Mouse (Mus musculus): ENCODE data around the gene Batf3. TPM values are rescaled to one million over a fixed set of nuclear protein-coding genes. Genes with fewer than 3 reads are reported as not detected.

Gene Batf3
- total RNA-seq, 2 experiments from 2014 or later: 0.47 to 2.7 TPM

DNA sequence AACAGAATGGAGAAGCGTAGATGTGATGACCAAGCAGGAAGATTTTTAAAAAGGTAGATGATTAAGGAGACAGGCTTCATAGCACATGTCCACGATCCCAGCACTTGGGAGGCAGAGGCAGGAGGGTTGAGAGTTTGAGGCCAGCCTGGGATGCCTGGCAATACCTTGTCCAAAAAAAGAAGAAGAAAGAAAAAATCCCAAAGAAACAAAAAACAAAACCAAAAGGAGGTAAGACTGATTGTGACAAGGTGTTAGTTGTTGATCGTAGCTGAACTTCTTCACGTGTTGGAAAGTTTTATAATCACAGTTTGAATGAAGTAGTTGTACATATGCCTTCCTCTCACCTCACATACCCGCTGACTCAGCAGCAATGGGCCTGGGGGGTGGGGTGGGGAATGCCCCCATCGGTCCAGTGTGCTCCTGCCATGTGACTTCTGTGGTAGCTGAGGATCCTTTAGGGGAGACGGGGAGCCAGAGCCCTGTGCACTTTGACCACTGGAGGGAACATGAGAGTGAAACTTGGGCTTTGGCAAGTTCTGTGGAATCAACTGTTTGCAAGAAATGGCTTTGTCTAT lies 11.3 kb upstream of the Batf3 start:
- no peak for DNase-seq (ENCODE audit: low spot score in 2 of 2)

DNA sequence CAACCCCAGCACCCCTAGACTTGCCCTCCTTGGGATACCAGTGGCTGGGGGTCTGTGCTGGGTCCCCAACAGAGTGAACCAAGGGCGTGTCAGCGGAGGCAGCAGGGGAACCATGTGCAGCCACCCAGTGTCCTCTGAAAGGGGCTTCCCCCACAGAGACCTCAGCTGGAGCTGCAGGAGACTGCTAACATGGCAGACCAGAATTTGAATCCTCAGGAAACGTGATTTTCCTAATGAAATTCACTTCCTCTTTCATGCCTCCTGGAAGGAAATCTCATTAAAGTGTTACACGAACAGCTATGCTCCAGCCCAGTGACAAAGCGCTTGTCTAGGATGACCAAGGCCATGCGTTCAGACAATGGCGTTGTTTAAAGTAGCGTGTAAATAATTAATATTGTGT lies 10.7 kb upstream of the Batf3 start:
- DNase-seq (ENCODE audit: low spot score in 2 of 2): no peak

DNA sequence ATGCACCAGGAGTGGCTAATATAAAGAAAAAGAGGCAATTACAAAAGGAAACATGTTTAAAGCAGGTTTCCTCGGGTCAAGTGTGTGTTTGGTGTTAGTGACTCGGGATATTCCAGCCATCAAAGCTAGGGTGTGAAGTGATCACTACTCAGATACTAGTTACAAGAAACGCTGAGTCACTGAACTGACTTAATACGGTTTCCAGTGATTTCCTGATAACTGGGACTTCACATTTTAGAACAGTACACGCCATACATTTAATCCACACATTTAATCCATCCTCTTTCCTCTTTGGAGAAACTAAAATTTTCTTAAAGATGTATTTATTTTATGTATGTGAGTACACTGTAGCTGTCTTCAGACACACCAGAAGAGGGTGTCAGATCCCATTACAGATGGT lies 9.7 kb upstream of the Batf3 start:
- DNase-seq (ENCODE audit: low spot score in 2 of 2): no peak

DNA sequence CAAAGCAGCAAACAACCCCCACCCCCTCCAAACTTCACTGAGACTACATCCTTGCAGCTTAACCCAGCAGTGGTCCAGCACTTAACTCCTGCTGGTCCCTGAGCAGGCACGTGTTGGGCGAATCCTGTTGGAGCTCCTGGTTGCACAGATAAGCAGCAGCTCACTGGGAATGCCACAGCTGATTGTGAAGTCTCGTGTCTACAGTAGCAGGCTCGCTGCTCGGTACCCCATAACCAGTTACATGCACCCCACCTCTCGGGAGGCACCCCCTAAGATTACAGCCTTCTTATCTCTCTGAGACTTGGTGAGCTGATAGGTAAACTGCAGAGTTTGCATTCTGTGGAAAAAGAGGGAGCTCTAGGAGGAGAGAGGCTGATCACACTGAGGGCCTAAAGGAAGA lies 8.3 kb upstream of the Batf3 start:
- DNase-seq (ENCODE audit: low spot score in 2 of 2): no peak

DNA sequence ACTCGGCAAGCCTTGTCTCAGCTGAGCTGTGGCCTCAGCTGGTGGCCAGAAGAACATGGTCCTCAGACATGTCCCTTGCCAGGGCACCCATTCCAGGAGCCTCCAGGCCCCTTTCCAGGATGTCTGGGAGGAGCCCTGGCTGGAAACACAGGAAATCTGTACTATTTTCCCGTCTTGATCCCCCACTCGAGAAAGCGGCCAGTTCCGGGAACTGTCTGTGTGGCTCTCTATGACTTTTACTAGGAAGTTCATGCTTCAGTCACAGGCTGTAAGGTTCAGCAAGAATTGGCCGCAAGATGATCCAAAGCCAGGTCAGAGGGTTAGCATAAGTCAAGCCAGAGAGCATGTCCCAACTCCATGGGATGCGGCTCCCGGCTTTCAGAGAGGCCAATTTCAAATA lies 5.6 kb upstream of the Batf3 start:
- no peak for DNase-seq (ENCODE audit: low spot score in 2 of 2)

DNA sequence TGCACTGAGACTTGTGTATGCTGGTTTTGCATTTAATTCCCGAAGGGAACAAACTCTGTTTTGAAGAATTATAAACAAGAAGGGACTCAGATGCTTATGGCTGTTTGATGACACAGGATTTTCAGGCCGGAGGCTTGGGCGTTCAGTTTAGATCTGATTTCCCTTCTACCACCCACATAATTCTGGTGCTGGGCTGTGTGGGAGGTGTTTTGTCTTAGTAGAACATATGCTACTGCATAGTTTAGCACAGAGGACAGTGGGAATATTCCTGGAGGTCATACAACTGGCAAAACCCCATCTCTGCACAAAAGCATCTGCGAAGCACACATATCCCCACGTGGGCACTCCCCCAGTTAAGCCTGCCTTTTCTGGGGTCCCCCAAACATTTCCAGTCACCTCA lies 4.1 kb upstream of the Batf3 start:
- no peak for DNase-seq (ENCODE audit: low spot score in 2 of 2)

DNA sequence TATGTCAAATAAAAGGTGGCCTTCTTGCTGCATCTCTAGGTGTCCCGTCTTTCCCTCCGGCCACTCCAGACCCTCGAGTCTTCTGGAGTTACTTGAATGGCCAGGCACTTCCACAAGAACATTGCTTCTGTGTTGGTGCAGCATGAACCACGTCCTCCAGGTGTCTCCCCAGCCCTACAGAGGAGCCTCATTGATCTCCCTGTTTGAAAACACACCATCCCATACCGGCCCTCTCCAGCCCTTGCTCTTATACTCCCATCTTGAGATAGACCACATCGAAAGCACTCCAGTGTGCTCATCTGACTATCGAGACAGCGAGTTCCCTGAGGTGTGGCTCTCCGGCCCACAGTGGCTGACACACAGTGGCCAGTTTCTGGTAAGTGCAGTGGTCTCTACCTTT lies 2.6 kb upstream of the Batf3 start:
- no peak for DNase-seq (ENCODE audit: low spot score in 2 of 2)

DNA sequence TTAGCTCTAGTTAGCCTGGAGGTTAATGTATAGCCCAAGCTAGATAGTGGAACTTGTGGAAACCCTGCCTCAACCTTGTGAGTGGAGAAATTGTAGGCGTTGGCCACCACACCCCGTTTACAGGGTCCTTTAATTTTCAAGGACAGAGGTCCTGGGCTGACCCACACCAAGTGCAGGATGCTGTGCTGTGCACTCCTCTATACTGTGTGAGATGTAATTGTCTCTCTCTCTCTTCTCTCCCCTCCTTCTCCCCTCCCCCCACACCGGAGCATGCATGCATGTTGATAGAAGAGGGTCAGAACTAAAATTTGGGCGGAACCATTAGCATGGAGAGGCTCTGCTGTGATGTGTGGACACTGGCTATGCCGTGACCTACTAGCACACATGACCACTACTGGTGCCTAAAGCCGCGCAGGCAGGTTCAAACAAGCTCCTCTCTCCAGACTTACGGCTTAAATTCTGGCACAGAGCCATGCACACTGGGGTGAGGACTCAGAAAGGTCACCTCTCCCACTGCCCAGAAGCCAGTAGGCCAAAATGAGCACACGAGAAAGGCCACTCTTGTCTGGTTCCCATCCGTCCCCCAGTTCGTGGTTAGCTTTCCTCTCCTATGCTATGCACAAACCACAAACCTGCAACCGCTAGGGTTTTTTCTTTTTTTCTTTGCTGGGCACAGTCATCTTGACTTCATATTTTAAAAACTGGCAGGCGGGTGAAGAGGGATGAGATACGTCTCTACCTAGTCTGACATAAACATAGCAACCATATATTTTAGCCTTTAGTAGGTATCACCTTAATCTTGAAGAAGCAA lies 571 bp upstream of the Batf3 start:
- no peak for DNase-seq (ENCODE audit: low spot score in 2 of 2)

DNA sequence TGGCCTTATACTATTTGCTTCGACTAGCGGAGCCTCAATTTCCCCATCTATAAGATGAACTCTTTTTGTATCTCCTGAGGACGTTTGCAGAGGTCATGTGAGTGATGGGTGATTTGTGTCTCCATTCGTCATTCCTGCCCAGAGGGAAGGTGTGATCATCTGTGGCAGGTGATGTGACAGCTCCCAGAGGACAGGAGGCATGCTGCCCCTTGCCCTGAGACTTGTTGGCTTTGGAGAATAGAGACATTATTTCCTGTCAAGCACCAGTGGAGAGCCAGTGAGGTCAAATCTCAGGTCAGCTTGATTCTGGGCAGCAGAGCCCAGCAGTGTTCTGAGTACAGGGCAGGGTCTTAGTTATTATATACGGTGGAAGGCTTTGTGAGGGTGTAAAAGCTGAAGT lies 1.5 kb downstream of the Batf3 start:
- DNase-seq (ENCODE audit: low spot score in 2 of 2): no peak

DNA sequence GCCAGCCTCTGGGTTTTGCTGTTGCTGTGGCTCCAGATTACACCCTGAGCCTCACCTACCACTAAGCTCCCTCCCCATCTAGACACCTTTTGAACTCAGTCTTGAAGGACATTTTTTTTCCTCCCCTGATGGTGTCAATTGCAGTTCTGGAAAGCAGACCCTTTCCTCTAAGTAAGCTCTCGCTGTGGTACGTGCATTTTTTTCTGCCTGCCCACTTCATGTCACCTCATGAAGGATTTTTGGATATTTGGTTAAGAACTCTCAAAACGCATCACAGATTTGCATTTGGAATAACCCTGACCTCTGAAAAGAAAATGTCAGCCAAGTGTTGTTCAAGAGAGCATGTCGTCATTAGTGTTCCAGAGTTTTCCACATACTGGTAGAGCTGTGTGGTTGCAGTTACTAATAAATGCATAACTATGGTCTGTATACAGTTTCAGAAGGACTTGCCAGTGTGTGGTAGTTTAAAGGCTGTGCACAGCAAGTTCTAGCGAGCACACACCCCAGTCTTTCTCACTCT lies 2.2 kb downstream of the Batf3 start:
- DNase-seq (ENCODE audit: low spot score in 2 of 2): no peak

DNA sequence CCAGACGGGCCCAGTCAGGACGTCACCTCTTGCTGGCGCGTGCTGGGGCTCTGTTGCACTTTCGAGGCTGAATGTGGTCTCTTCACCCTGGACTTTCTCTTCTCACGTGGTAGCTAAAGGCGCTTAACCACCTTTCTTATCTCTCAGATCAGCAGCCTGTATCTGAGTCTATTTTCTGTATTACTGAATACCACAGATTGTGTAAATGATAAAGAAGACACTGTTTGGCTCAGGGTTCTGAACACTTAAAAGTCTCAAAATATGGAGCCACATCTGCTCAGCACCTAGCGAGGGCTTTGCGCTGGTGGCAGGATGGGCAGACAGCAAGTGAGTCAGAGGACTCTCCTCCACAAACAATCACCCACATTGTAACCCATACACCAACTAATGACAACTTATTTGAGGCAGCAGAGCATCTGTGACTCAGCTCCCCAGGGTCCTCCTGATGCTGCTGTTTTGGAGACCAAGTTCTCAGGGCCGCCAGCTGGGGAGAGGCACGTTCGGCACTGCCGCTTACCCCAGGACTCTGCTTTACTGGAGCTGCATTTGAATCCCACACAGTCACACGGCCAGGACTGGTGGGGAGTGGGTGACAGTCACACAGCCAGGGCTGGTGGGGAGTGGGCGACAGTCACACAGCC lies 5.2 kb downstream of the Batf3 start:
- no peak for DNase-seq (ENCODE audit: low spot score in 2 of 2)

DNA sequence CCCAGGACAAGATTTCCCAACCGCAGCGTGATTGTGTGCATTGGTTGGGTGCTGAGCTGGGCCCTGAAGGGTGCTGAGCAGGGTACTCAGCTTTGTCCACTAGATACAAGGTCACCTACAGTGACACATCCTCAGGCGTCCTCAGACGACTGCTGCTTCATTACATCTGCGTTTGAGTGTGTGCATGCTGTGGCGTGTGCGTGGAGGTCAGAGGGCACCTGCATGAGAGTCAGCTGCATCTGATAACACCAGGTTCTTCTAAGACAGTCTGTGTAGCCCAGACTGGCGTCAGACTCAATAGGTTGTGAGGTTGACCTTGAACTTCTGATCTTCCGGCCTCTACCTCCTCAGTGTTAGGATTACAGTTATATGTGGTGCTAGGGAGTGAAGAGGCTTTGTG lies 7.6 kb downstream of the Batf3 start:
- DNase-seq (ENCODE audit: low spot score in 2 of 2): no peak

DNA sequence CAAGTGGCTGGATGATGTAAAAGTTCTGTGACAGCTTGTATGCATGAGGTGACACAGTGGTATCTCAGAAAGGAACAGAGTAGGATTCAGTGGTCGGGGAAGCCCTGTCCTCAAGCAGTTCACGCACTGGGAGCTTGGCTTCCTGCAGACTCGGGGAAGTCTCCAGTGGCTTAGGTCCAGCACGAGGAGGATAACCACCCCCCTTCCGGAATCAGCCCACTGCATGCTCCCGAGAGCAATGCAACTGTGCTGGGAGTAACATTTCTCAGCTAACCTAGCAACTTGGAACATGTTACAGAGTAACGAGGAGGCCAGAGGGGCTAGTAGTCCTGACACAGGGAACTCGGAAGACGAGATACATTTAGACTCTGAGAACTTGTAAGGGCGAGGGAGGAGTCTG lies 9.7 kb downstream of the Batf3 start:
- no peak for DNase-seq (ENCODE audit: low spot score in 2 of 2)

DNA sequence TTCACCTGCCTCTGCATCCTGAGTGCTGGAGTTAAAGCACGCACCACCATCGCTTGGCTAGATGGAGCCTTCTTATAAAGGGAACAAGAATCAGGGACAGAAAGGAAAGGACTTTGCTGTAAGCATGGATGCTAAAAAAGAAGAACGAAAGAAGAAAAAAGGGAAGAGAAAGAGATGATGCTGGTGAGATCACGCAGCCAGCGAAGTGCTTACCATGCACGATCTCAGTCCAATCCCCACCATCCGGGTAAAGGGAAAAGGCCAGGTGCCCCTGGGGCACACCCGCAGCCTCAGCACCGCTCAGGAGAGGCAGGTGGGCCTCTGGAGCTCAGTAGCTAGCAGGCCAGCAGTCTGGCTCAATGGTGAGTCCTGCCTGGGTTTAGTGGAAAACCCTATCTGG lies 12.3 kb downstream of the Batf3 start:
- DNase-seq (ENCODE audit: low spot score in 2 of 2): no peak

DNA sequence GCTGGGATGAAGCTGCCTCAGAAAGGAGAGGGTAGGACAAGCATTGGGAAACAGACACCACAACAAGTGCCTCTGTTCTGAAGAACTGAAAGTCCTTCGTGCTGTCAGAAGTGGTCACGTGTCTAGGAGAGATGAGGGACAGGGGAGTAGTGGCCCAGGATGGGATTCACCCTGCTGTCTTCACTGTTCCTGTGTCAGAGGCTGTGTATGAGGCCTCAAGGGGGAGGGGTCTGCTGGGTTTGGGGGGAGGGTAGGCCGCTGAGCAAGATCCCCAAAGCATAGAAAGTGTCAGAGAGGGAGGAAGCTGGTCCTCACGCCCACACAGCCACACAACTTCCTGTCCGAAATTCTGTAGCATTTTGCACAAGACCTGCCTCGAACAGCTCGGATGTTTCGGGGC lies 13.5 kb downstream of the Batf3 start:
- DNase-seq (ENCODE audit: low spot score in 2 of 2): no peak

DNA sequence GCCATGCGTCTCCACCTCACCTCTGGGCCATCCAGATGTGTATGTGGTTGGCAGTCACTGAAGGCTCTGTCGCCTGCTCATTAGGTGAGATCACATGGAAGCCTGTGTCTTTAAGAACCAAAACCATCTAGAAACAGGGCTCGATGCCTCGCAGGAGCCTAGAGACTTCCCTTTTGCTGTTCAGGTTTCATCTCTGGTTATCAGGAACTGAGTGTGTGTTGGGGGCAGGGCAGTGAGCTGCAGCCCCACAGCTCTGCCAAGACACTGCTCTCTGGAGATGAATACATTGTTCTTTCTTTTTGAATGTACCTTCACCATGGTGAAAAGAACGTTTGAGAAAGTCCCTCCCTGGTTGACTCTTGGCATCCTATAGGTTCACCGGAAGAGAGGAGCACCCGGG lies 17.2 kb downstream of the Batf3 start:
- no peak for DNase-seq (ENCODE audit: low spot score in 2 of 2)

DNA sequence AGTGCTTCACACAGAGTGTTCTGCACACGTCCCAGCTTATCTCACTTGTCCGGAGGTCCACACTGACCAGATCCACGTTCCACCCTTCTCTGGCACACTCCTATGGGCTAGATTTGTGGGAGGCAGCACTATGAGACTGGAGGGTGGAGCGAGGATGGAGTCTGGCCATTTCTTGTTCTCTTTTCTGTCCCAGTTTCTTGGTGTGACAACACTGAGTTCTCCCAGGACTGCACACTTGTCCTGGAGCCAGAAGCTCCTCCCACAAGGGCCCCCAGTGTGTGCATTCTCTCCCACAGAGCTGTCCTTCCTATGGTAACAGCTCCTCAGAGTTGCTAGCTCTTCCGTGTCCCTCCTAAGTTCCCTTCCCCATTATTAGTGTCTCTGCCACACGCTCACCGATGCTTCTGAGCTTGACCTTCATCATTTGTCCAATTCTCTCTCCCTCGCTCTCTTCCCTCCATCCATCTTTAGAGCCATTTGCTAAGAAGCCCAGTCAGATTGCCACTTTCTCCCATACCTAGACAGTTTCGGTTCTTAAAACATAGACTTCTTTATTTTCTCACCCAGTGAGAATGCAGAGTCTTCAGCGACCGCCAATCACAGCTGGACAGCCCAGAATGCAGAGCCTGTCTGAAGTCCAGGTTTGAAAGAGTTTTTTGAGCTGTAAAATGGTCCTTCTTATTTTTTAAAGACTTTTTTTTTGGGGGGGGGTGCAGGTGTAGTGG lies 18.0 kb downstream of the Batf3 start:
- no peak for DNase-seq (ENCODE audit: low spot score in 2 of 2)

DNA sequence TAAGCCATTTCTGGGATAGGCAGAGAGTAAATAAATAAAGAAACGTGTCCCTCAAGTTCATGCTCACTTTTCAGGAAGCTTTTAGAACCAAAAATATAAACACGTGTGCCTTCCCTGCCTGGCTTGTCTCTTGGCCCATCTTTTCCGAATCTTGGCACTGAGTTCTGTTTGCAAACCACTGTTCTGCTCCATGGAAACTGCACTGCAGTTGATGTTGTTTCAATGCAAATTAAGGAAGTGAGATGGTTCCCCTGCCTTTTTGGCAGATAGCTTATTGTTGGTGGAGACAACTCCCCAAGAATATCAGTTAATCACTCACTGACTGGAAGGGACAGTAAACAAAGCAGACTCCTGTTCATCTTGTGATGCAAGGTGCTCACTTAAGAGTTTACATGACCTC lies 25.1 kb downstream of the Batf3 start:
- no peak for DNase-seq (ENCODE audit: low spot score in 2 of 2)

DNA sequence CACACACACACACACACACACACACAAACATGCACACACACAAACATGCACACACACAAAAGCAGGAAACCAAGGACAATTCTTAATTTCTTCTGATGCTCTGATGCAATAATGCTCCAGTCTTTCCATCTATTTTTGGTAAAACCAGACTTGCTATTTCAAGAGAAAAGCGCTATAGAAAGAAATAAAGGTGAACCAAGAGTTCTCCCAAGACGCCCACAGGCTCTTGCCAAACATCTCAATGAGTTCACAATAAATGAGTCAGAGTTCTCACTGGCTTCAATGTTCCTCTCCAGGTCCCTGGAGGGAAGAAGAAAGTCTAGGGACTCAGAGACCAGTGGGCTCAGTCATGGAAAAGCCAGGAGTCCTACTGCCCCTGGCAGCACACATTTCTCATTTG lies 26.0 kb downstream of the Batf3 start:
- no peak for DNase-seq (ENCODE audit: low spot score in 2 of 2)

DNA sequence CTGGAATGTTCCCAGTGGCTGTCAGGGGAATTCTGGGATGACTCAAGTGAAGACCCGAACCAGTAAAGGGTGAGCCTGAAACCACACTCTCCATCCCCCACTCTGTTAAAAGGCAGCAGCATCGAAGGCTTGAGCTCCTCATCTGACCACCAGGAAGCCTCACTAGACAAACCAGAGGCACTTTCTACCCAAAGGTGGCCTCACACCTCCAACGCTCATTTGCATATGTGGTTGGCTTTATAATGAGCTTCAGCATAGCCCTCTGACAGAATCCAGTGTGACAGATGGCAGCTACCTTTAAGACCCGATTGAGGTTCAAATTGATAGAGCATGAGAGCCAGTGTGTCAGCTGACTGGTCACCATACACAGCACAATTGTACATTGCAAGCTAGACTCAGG lies 26.6 kb downstream of the Batf3 start:
- DNase-seq (ENCODE audit: low spot score in 2 of 2): no peak

DNA sequence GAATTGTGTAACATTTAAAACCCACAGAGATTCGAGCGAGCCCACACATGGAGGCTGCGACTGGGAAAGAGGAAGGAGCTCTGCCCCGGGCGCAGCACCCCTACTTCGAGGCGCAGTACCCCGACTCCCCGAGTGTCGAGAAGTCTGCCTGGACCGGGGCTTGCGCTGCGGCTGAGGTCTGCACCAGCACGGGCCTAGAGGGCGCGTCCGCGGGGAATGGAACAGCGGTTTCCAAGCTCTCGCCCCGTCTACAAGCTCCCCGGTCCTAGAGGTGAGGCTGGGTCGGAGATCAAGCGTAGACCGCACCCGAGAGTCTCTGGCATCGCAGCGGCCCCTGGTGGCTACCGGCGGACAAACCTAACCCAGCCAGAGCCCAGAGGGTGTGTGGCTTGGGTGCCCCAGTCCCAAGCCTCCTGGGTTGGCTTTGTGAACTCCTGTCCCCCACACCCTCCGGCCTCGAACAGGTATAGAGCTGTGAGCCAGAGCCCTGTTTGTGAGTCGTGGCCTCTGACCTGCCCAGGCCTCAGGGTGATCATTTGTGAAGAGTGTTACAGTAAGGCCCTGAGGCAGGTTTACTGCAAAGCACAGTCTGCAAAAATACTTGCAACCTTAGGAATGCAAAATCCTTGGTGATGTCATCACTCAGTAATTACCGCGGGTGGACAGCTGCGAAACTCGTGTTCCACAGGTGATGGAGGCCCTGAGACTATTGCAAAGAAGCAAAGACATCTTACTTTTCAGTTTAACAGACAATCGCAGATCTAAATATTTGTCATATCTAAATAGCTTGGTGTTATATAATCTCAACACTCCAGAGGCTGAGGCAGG lies 28.4 kb downstream of the Batf3 start:
- peak; percentile 66 for DNase-seq (ENCODE audit: low spot score in 2 of 2)

Measured in gastrocnemius, postnatal 4 days (tissue).